Mouse (Mus musculus) neural tube, embryonic 14.5 days (tissue): ENCODE measurements at regions not wholly inside any gene's neighbourhood (a gene's known extent, or its start where the extent isn't known, plus 50 kb on each side); places are given as distances from the start of the nearest gene placed in this dataset.

Source experiments
- ATAC-seq: fragments of 200-750 bp; cut with Nextera tagmentation; 2 replicates; pipeline ENCODE4 v1.8.0; 2017; ENCODE audit warnings: low read depth, mild to moderate bottlenecking, moderate TSS enrichment, moderate library complexity
- H3K27ac ChIP-seq: fragments of 300-500 bp; sonication (generic); 2 replicates; pipeline ENCODE4 v1.5.1; 2014; ENCODE audit warnings: low read depth, mild to moderate bottlenecking, control low read depth, low read length, moderate library complexity, mixed read lengths
- H3K27me3 ChIP-seq: fragments of 300-500 bp; sonication (generic); 2 replicates; pipeline ENCODE4 v1.6.1; 2014; ENCODE audit warnings: low read length; ENCODE audit not compliant: control insufficient read depth, insufficient read depth
- H3K36me3 ChIP-seq: fragments of 300-500 bp; sonication (generic); 2 replicates; pipeline ENCODE4 v1.6.1; 2014; ENCODE audit warnings: low read length, mixed read lengths; ENCODE audit not compliant: control insufficient read depth, insufficient read depth
- H3K4me1 ChIP-seq: fragments of 300-500 bp; sonication (generic); 2 replicates; pipeline ENCODE4 v1.6.1; 2014; ENCODE audit warnings: low read length; ENCODE audit not compliant: control insufficient read depth, insufficient read depth
- H3K4me2 ChIP-seq: fragments of 300-500 bp; sonication (generic); 2 replicates; pipeline ENCODE4 v1.6.1; 2014; ENCODE audit warnings: mild to moderate bottlenecking, low read depth, low read length, control low read depth
- H3K4me3 ChIP-seq: fragments of 300-500 bp; sonication (generic); 2 replicates; pipeline ENCODE4 v1.5.1; 2014; ENCODE audit warnings: low read depth, low read length, control low read depth, mixed read lengths
- H3K9ac ChIP-seq: fragments of 300-500 bp; sonication (generic); replicated peaks from 2 replicates; pipeline ENCODE4 v1.6.1; 2014; ENCODE audit warnings: low read depth, mild to moderate bottlenecking, control low read depth, low read length, mixed read lengths
- H3K9me3 ChIP-seq: fragments of 300-500 bp; sonication (generic); 2 replicates; pipeline ENCODE4 v1.6.1; 2016; ENCODE audit warnings: low read length; ENCODE audit not compliant: control insufficient read depth
- WGBS: fragments of 180-500 bp; shearing (Covaris S2); extraction: QIAGEN DNeasy Blood & Tissue Kit; methylation state at CpG from one replicate; pipeline ENCODE4 v1.1.7; 2014; 5-methylcytosine and 5-hydroxymethylcytosine counted together

DNA sequence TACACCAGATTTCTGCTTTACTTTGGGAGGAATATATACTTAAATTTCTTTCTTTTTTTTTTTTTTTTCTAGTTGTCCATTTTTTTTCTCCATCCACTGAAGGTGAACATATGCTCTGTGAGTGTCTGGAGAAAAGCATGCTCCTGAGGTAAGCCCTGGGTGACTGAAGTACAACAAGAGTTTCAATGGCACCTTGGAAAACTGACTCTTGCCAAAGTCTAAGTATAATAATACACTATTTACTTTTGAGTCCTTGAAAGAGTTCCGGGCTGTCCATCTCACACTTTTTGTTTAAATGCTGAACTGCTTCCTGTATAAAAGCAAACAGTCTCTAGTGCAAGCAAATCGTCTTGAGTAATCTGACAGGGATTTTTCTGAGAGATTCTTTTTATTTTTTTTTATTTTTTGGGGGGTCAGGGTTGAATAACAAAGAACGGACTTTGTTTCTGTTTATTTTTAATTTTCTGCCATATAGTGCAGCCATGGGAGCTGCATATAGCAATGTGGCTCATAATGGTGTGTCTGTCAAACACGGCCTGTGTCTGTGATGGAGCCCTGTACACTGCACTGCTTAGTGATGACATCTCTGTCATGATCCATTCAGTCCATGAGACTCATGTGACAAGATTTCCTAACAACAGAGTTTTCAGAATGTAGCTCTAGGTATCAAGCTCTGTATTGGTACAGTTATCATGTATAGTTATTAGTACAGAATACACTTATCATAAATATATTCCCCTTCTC lies 119.3 kb downstream of the Btg1 start:
- Histone ChIP-seq H3K36me3 (no peaks in the 10 kb centered on the region), H3K4me2 (no peak overlapping the region), H3K27ac (no peak overlapping the region), H3K27me3 (no peaks in the 10 kb centered on the region), H3K4me1 (no peaks in the 10 kb centered on the region), H3K9ac (no peak overlapping the region), H3K9me3 (no peaks in the 10 kb centered on the region), H3K4me3 (no peak overlapping the region)
- no peak for ATAC-seq
- WGBS, result 80% methylated on average over 4 of the region's 4 CpGs

DNA sequence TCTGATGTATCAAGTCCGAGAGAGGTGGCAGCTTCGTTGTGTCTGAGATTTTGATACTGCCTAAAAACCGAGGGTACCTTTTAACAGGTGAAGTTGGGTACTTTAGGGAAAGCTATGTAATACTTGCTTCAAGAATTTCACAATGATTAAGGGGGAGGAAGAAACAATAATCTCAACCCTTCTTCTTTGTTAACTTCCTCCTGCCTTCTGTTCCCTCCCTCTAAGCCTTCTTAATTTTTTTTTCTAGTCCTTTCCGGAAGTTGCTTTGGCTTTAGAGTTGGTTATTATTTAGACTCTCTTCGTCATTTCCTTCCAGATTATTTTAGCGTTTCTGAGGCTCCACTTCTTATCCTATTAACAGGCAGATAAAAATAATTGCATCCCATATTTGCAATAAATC lies 121.2 kb downstream of the Btg1 start:
- Histone ChIP-seq H3K4me3 (no peak overlapping the region), H3K36me3 (no peaks in the 10 kb centered on the region), H3K4me2 (no peak overlapping the region), H3K27ac (no peak overlapping the region), H3K9ac (no peak overlapping the region), H3K4me1 (no peaks in the 10 kb centered on the region), H3K9me3 (no peaks in the 10 kb centered on the region), H3K27me3 (no peaks in the 10 kb centered on the region)
- ATAC-seq, result no peak
- WGBS, result 93% methylated on average over 6 of the region's 6 CpGs

DNA sequence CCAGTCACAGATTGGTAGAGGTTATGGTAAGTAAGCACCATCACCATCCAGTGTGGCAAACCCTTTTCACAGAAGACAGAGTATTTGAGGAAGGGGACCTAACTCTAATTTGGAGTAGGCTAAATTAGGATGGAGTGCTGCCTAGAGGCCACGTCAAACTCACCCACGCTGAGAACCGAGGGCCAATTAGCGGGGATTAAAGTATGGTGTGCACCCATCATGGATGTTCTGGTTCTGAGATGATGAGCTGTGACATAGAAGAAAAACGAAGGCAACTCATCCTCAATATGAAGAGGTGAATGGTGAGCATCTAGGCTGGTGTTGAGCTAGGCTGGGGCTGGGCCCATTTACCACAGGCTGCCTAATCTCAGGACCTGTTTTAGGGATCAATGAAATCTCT lies 121.8 kb downstream of the Btg1 start:
- ATAC-seq, result no peak
- no peak overlapping the region for H3K9ac ChIP-seq
- H3K9me3 ChIP-seq, result no peaks in the 10 kb centered on the region
- WGBS, result 94% methylated on average over 5 of the region's 5 CpGs
- H3K27ac ChIP-seq, result no peak overlapping the region
- no peak overlapping the region for H3K4me2 ChIP-seq
- no peaks in the 10 kb centered on the region for H3K36me3 ChIP-seq
- H3K27me3 ChIP-seq, result no peaks in the 10 kb centered on the region
- H3K4me1 ChIP-seq, result no peaks in the 10 kb centered on the region
- no peak overlapping the region for H3K4me3 ChIP-seq

DNA sequence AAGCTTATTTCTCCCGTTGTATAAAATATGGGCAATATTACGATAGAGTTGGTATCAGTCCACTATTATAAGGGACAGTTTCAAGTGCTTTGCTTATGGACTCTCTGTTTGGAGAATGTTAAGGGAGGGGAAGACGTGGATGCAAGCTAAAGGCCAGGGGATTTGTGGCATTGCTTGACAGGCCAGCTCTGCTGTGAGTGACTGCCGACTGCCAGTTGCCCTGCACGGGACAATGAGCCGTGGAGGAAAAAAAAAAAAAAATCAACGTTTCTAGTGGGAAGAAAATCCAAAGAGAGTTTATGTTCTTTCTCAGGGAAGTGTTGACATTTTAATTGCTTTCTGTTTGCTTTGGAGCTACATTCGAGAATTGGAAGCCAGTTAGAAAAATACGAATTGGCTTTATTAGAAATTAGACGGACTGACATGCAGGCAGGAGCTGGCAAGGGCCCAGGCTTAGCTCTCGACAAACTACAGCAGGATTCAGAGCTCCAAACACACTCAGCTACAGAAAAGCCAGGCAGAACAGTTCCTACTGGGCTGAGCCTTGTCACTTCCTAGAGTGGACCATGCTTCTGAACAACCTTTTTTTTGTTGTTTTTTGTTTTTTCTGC lies 127.5 kb downstream of the Btg1 start:
- Histone ChIP-seq H3K27ac (no peak overlapping the region), H3K4me2 (no peak overlapping the region), H3K4me3 (no peak overlapping the region), H3K4me1 (no peaks in the 10 kb centered on the region), H3K36me3 (no peaks in the 10 kb centered on the region), H3K27me3 (no peaks in the 10 kb centered on the region), H3K9me3 (no peaks in the 10 kb centered on the region), H3K9ac (no peak overlapping the region)
- ATAC-seq, result no peak
- 31% methylated on average over 11 of the region's 11 CpGs for WGBS

DNA sequence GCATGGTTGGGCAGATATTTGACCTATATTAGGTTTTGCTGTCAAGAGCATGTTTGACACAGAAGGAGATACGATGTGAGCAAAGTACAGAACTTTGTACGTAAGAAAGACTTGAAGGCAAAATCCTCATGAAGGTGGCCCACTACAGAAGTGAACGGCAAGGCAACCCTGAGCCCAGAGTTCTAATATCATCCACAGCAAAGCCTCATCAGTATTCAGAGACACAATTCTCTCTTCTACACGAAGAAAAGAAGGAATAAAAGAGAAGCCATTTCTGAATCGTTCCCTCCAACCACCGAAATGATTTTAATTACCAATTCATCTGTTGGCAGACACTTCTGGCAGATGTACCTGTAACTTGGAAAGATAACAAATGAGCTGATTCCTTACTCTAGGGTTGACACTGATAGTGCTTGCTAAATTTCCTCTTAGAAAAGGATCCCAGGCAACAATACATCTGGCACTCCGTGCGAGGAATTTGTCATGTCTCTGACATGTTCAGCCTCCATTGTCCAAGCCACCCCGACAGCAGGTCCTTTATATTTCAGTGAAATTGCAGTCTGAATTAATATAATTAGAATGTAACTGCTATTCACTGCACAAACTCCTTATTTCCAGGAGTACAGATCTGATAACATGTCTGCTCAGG lies 130.3 kb downstream of the Btg1 start:
- Histone ChIP-seq H3K4me2 (no peak overlapping the region), H3K4me3 (no peak overlapping the region), H3K27me3 (no peaks in the 10 kb centered on the region), H3K4me1 (peaks cover 5% of the 10 kb centered on the region; the same call in 1 of the 2 replicates), H3K9me3 (no peaks in the 10 kb centered on the region), H3K9ac (no peak overlapping the region), H3K36me3 (no peaks in the 10 kb centered on the region), H3K27ac (no peak overlapping the region)
- WGBS, result 66% methylated on average over 9 of the region's 9 CpGs
- ATAC-seq, result no peak

DNA sequence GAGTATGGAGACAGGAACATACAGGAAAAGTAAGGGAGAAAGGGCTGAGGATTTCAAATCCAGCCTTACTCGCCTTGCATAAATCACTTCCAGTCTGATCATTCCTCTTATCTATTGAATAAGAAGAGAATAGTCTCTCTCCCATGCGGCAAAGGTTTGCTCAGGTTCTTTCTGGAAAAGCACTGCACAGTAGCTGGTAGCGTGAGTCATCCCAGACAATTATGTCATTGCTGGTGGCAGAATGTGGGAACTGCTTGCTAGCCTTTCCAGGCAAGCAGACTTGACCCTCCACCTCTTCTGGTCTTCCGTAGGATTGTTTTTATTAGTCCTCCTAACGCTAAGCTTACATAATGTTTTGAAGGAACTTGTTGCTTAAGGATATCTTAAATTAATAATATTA lies 134.1 kb downstream of the Btg1 start:
- Histone ChIP-seq H3K9ac (no peak overlapping the region), H3K4me1 (peaks cover 9% of the 10 kb centered on the region), H3K4me3 (no peak overlapping the region), H3K4me2 (no peak overlapping the region), H3K36me3 (no peaks in the 10 kb centered on the region), H3K27ac (no peak overlapping the region), H3K9me3 (no peaks in the 10 kb centered on the region), H3K27me3 (no peaks in the 10 kb centered on the region)
- 52% methylated on average over 5 of the region's 5 CpGs for WGBS
- no peak for ATAC-seq

DNA sequence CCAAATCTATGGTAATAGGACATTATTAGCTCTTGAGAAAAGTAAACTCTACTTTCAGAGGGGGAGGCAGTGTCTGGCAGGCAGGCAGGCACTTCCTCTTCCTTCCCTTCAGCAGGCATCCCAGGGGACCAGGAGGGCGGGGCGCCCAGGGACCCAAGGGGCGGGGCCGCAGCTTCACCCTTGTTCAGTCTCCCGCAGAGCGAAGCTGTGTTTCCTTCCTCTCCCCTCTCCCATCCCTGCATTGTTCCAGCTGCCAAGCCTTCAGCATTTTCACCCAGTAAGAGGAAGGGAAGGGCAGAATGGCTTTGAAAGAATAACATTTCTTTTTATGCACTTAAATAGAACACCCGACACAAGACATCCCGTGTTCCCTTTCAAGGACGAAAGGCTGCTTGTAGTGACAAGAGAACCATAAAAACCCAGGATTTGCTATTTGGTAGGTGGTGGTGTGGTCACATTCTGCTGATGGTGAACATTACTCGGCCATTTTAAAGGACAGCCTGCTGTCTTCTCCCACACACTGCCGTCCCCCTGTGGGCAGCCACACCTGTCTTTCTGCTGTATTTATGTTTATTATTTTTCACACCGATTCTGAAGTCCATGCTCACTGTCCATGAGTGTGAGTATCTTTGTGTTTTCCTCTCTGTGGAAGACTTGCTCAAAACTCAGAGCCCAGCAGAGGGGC lies 134.9 kb downstream of the Btg1 start:
- Histone ChIP-seq H3K9ac (0 out of 2 replicates have a peak overlapping the region, but pooled peaks have one; percentile 16), H3K4me3 (no peak overlapping the region), H3K27ac (peak overlapping the region; percentile 16), H3K9me3 (no peaks in the 10 kb centered on the region), H3K4me1 (peaks cover 9% of the 10 kb centered on the region), H3K36me3 (no peaks in the 10 kb centered on the region), H3K4me2 (peak overlapping the region; percentile 33; the same call in 1 of the 2 replicates), H3K27me3 (no peaks in the 10 kb centered on the region)
- ATAC-seq, result peak; percentile 73
- 7% methylated on average over 12 of the region's 12 CpGs for WGBS

DNA sequence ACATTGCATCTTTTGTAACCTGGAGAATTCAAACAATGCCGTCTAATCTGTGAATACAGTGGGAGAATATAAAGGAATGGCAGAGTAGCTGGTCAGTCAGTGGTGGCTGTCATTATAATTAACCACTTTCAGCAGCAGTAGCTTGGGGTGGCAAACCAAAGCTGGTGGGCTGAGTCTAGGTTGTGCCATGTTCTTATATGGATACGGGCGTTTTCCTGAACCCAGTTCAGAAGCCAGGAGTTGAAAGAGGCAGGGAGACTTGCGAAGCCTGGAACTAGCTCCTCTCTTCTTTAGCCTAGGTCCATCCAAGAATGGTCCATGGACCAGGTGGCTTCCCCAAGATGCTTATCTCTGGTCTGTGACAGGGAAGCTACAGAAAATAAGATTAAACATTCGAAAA lies 135.7 kb downstream of the Btg1 start:
- WGBS, result 86% methylated on average over 5 of the region's 5 CpGs
- no peak for ATAC-seq

DNA sequence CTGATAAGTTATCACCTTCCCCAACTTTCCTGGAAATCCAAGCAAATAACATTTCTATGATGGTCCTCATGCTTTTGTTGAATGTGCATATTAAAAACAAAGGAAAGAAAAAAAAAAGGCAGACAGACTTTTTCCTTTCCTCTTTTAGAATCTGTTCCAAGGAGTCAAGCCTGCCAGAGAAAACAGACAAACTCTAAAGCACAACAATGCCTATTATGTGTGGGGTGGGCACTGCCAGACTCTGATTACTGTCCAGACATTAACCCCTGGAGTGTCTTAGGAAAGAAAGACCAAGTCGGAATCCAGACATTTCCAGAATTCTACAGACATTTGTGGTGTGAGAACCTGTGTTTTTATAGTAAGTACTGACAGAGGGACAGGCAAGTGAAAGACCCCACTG lies 136.7 kb downstream of the Btg1 start:
- Histone ChIP-seq H3K9ac (no peak overlapping the region), H3K27me3 (no peaks in the 10 kb centered on the region), H3K4me2 (no peak overlapping the region), H3K27ac (no peak overlapping the region), H3K9me3 (no peaks in the 10 kb centered on the region), H3K4me3 (no peak overlapping the region), H3K36me3 (no peaks in the 10 kb centered on the region), H3K4me1 (peaks cover 9% of the 10 kb centered on the region)
- 16% methylated on average over 1 of the region's 1 CpGs for WGBS
- no peak for ATAC-seq

More for the DNA sequence above, 135.7 kb downstream of the Btg1 start:
- Histone ChIP-seq H3K27me3 (no peaks in the 10 kb centered on the region), H3K4me1 (peaks cover 9% of the 10 kb centered on the region), H3K9ac (no peak overlapping the region), H3K9me3 (no peaks in the 10 kb centered on the region), H3K4me3 (no peak overlapping the region), H3K27ac (no peak overlapping the region), H3K36me3 (no peaks in the 10 kb centered on the region), H3K4me2 (no peak overlapping the region)
